Mouse (Mus musculus) R1 (cell line): Measurements from ENCODE around the gene Vsig10.
"Not testable (repeated sequence)": the region's sequence is repeated elsewhere in the genome, so short reads cannot be mapped to it uniquely, and the experiment has no call there.

Experiments
- DNase-seq: peaks from one replicate; pipeline ENCODE4 v3.0.0-alpha.2; 2018; ENCODE audit warnings: low read depth, low spot score

The Vsig10 gene

GRCm38 (mm10) chr5:117303691-117304579, 14.9 kb upstream of the Vsig10 start:
- peak; percentile 92 for DNase-seq

- DNase-seq, result peak; percentile 93
Observed at GRCm38 (mm10) chr5:117304947-117305346, 13.9 kb upstream of the Vsig10 start.

- DNase-seq, result peak; percentile 68
Observed at GRCm38 (mm10) chr5:117305754-117306153, 13.1 kb upstream of the Vsig10 start.

- peak; percentile 52 for DNase-seq
Observed at GRCm38 (mm10) chr5:117306826-117307225, 12.1 kb upstream of the Vsig10 start.

GRCm38 (mm10) chr5:117307699-117308098, 11.2 kb upstream of the Vsig10 start:
- peak; percentile 96 for DNase-seq

- peak; percentile 79 for DNase-seq
Observed at GRCm38 (mm10) chr5:117313420-117313819, 5.5 kb upstream of the Vsig10 start.

- DNase-seq, result no peak
Observed at GRCm38 (mm10) chr5:117313909-117314308, 5.0 kb upstream of the Vsig10 start.

GRCm38 (mm10) chr5:117314587-117315428, 4.1 kb upstream of the Vsig10 start:
- peak; percentile 97 for DNase-seq

- peak; percentile 57 for DNase-seq
Observed at GRCm38 (mm10) chr5:117323751-117324150, 4.9 kb downstream of the Vsig10 start.

GRCm38 (mm10) chr5:117326408-117326807, 7.5 kb downstream of the Vsig10 start:
- DNase-seq, result no peak

- peak; percentile 76 for DNase-seq
Observed at GRCm38 (mm10) chr5:117330457-117330856, 11.6 kb downstream of the Vsig10 start.

GRCm38 (mm10) chr5:117337999-117338398, 19.1 kb downstream of the Vsig10 start:
- no peak for DNase-seq

GRCm38 (mm10) chr5:117338503-117338902, 19.6 kb downstream of the Vsig10 start:
- no peak for DNase-seq

GRCm38 (mm10) chr5:117340081-117340480, 21.2 kb downstream of the Vsig10 start:
- peak; percentile 61 for DNase-seq

- DNase-seq, result peak; percentile 80
Observed at GRCm38 (mm10) chr5:117341896-117342295, 23.0 kb downstream of the Vsig10 start.

GRCm38 (mm10) chr5:117344496-117344895, 25.6 kb downstream of the Vsig10 start:
- DNase-seq, result not testable (repeated sequence)

- DNase-seq, result no peak
Observed at GRCm38 (mm10) chr5:117345432-117345976, 26.6 kb downstream of the Vsig10 start.

GRCm38 (mm10) chr5:117346281-117346680, 27.4 kb downstream of the Vsig10 start:
- DNase-seq, result peak; percentile 68

- DNase-seq, result no peak
Observed at GRCm38 (mm10) chr5:117347011-117347410, 28.1 kb downstream of the Vsig10 start.

GRCm38 (mm10) chr5:117347838-117348237, 29.0 kb downstream of the Vsig10 start:
- no peak for DNase-seq

- DNase-seq, result peak; percentile 97
Observed at GRCm38 (mm10) chr5:117348279-117348678, 29.4 kb downstream of the Vsig10 start.

GRCm38 (mm10) chr5:117354121-117354520, 35.2 kb downstream of the Vsig10 start:
- no peak for DNase-seq
